Mouse (Mus musculus) right cerebral cortex, postnatal 36 days (tissue): Measurements from ENCODE around the gene Stap2.

Experiments
- DNase-seq, 2 experiments: peaks; one replicate each; pipeline ENCODE4 v3.0.0; 2022; ENCODE audit warnings: low spot score in 2 of 2, mixed read lengths in 1 of 2

Gene Stap2

DNA sequence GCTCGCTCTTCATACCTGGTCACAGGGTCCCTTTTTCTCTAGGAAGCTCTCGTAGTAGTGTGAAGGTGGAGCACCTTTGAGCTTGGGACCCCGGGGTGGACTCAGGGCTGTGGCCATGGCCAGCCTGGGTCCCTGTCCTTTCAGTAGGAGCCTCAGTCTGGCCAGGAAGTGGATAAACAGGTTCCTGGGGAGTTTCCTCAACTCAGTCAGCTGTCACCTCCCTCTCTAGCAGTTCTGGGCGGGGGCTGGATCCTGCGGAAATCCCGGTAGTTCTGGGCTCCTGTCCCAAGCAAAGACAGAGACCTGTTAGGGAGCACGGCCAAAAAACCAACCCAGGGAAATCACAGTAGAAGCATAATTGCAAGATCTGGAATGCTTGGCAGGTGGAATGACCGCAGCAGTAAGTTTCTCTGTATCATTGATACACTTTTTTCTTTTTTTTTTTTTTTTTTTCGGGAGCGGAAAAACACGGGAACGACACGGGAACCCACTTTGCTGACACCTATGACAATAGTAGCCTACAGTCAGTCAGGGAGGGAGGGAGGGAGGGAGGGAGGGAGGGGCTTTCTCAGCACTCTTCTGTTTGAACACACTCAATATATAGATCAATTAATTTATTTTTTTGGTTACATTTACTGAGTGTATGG lies at the start of gene Stap2, which contains the start of gene Mpnd:
TSS of gene Stap2 (minus strand) at position 170 of the 647 bp plus-strand sequence.
TSS of gene Mpnd (plus strand) at position 297 of the 647 bp plus-strand sequence.
- DNase-seq, result no peak

DNA sequence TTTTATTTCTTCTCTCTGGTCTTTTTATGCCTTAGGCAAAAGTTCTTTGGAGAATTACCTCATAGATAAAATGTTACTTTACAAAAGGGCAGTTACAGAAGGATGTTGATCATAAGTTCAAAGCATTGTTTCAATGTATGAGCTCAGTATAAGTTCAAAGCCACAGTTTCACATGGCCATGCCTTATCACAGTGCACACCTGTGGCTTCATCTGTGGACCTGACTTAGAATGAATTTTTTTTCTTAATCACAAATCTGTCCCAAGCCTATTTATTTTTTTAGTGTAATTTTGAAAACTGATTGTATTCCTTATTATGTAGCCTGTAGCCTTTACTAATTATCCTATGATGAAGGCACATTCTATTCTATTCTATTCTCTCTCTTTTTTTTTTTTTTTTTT lies 49.6 kb upstream of the Stap2 start:
- no peak for DNase-seq

DNA sequence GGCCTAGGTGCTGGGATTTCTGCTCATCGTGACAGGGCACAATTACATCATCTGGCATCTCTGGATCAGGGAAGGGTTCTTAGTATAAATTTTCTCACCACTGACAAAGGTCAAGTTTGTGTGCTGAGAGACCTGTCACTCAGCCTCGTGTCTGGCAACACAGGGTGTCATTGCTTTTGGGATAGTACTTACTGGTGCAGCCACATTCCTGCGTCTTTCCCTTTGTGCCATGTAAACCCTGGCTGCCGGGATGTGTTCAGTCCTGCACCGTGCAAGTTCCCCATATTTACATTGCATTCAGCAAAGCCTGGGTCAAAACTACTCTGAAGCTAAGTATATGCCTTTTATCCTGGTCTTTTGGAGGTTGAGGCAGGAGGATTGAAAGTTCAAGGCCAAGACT lies 46.0 kb upstream of the Stap2 start:
- DNase-seq, result no peak

DNA sequence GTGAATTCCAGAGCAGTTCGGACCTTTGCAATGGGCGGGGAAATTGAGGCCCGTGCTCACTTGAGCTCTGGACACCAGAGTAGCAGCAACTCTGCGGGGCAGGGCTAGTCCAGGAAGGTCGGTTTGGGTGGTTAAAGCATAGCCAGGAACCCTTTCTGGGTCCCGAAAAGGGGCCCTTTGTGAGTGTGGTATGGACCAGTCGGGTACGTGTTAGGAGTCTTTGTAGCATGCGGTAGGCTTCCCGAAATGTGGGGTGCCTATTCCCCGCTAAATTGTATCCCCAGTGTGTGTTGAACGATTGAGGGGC lies 35.4 kb upstream of the Stap2 start:
- no peak for DNase-seq

DNA sequence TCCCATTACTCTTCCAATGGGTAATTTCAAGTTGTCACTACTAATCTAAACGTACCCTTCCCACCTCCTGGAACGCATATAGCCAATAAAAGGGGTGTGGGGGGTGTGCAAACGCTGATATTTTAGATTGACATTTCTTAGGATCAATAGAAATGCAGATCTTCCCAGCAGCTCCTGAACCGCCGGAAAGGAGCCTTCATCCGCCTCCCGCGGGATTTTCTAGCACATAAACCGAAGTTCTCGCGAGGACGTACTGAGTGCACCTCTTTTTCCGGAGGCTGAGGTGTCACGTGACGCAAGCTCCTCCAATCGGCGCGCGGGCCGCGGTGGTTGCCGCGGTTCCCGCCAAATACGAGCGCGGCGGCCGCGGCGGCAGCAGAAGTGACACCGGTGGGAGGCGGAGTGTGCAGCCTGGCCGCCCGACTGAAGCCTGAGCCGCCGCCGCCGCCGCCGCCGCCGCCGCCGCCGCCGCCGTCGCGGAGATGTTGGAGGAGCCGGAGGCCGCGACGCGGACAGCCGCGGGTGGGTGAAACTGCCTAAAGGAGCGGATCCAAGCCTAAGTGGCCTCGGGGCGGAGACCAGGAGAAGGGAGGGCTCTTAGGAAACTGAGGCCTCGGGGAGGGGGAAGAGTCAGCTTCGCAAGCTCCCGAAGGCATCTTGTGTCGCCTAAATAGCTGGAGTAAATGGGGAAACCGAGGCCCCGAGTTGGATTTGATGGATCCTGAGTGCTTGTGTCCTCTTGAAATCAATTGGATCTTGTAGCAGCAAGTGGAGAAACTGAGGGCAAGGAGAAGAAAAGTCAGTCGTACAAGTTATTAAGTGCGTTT lies 34.9 kb upstream of the Stap2 start, which contains the start of gene Chaf1a:
TSS of gene Chaf1a (plus strand) at position 410 of the 827 bp plus-strand sequence.
- peak; percentile 96 to 97 for DNase-seq

DNA sequence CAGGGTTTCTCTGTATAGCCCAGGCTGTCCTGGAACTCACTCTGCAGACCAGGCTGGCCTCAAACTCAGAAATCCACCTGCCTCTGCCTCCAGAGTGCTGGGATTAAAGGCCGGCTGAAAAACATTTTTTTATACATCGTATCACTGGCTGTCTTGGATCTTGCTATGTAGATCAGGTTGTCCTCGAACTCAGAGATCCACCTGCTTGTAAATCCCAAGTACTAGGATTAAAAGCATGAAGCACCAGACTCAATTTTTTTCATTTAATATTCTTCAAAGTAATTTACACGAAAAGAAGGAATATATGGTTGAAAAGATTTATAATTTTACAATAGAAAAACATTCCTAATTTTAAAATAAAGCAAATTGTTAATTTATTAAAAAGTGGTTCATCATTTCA lies 34.0 kb upstream of the Stap2 start:
- DNase-seq, result no peak

DNA sequence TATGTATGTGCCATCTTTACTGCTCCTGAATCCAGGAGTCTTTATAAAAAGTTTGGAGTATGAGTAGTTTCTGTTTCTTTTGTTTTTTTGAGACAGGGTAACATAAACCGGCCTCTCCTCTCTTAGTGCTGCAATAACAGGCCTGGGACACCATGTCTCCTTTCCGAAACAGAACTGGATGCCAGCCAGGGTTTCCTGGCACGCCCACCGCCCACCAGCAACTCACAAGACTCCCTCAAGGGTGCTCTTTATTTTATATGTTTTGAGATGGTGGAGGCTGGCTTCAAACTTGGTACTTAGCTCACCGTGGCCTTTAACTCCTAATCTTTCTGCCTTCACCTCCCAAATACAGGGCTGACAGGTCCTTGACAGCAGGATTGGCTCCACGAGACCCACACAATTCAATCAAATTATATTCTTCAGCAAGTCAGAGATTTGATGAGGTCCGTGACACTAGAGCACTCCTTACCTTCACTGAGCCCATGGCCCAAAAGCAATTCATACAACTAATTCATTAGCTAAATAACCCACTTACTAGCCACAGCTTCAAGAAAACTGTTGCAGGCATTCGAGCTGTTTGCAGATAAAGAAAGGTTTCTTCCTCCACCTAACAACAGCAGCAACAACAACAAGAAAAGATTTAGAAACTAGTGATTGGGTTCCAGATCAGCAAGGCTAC lies 33.3 kb upstream of the Stap2 start:
- DNase-seq, result no peak

DNA sequence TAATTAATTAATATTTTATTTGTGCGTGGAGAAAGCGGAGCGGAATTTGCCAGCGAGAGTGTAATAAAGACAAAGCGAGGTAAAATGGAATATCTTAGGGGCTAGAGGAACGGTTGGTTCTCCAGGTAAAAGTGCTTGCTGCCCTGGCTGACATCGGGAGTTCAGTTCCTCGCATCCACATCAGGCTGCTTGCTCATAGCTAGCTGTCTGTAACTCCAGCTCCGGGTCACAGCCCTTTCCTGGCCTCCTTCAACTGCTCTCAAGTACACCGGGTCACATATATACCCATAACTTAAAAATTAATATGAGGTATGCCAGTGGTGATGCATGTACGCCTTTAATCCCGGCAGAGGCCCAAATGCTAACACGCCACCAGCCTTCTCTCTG lies 31.5 kb upstream of the Stap2 start:
- DNase-seq, result no peak

DNA sequence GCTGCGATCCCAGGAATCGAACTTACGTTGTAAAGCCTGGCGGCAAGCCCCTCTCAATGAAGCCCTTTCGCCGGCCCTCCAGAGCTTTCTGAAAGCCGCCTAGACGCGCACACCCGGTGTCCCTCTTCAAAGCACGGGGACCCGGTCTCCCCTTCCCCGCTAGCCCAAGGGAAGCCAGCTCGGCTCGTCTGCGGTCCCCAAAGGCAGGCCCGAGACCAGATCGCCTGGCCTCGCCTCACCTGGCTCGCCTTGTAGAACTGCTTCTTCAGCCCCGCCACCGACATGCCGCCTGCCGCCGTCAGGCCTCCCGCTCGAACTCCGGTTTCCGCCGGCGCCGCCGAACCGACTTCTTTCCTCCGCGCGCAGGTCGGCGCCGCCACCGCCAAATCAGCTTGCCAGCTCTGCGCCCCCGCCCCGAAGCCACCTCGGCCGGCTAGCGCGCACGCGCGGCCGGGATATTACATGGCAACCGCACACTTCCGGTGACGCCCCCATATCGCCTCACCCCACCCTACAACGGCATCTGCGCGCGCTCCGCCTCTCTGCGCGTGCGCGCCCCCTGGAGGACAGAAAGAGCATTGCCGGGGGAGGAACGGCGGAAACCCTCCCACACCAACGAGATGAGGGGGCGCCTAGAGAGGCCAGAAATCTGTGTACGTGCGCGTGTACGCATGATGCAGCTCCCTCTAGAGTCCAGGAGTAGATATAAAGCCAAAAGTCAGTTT lies 31.0 kb upstream of the Stap2 start, which contains the start of gene Sh3gl1:
TSS of gene Sh3gl1 (minus strand) at position 460 of the 725 bp plus-strand sequence.
- peak; percentile 98 for DNase-seq

DNA sequence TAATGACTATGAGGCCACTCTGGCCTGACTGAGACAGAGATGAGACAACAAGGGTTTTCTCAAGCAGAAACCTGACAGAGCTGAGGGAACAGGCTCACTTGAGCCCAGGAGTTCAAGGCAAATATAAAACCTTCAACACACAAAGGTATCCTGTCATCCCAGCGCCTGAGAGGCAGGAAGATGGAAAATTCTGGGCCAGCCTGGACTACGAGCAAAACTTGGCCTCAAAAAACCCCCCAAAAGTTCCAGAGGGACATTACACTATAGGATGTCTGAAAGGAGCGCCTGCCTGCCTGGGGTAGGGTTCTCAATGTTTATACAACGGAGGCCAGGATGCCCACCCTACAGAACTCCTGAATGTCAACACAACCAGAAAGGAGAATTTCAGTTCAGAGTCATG lies 29.8 kb upstream of the Stap2 start:
- DNase-seq, result no peak

DNA sequence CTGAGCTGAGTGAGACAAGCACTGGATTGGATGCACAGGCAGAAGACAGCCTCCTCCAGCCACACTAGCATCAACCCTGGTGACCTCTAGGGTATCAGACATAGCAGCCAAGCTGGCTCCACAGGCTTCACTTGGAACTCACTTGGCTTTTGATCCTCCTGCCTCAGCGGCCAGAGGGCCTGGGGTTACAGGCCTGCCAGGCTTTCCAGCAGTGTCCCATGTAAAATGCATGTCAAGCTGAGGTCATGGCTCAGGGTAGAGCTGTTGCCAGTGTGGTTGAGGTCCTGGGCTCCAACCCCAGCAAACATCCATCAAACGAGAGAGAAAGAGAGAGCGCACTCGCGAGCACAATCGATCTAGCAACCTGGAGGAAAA lies 29.3 kb upstream of the Stap2 start:
- DNase-seq, result no peak

DNA sequence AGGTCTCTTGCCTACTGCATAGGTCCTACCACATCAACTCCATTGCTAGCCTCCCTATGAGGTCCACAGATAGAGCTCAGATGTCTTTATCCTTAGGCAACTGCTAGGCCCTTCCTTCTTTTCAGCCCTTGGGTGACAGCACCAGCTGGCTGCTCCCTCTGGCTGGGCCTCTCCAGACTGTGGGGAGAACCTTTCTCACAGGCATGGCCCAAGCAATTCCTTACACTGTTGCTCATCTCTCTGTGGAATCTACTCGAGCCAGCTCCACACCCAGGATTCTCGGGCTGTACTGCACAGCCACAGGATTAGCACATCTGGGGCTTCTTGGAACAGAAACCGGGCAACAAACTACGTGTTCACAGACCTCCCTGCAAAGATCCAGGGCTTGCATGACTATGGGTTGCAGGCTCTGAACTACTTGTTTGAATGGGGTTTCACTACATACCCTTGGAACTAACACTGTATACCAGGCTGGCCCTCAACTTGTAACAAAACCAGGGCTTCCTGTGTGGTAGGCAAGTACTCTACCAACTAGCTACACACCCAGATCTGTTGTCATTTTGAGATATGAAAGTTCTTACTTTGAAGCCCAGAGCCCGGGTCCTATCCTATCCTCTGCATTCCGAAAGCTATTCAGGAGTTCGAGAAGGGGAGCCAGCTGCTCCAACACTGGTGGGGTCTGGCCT lies 28.8 kb upstream of the Stap2 start:
- no peak for DNase-seq

DNA sequence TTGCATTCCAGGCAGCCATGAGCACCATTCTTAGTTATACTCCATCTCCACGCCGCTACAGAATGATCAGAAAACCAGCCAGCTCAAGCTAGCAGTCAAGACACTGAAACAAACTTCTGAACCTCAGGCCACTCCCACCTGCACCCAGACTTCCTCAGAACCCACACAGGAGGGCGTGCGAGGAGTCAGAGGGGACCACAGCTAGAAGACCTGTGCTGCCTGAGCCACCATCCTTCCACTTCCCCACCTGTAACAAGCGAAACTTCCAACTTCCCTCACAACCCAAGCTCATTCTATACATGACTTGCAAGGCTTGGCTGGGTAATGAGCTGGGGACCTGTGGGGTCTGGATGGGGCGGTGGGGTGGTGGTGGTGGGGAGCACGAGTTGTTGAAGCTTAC lies 27.4 kb upstream of the Stap2 start:
- no peak for DNase-seq

DNA sequence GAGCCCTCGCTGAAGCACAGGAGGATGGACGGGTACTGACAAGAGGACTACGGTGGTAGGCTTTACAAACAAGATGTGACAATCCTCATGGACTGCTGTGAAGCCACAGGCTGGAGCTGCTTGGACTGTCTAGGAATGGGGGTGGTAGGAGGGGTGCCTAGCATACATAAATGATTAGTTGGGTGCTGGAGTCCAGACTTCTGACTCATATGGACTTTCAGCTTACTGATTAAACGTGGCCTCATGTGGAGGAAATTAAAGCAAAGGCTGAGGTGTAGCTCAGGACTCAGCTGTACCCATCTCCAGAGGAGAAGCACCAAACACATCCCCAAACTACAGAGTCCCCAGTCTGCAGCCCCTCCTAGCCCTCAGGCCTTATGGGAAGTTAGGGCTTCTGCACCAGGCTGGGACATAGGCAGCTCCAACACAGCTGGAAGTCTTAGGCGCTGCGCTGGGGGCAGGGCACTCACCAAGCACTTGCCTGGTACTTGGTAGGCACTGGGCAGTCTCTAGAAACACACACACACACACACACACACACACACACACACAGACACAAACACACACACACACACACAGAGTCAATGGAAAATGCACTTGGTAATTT lies 26.8 kb upstream of the Stap2 start:
- no peak for DNase-seq

DNA sequence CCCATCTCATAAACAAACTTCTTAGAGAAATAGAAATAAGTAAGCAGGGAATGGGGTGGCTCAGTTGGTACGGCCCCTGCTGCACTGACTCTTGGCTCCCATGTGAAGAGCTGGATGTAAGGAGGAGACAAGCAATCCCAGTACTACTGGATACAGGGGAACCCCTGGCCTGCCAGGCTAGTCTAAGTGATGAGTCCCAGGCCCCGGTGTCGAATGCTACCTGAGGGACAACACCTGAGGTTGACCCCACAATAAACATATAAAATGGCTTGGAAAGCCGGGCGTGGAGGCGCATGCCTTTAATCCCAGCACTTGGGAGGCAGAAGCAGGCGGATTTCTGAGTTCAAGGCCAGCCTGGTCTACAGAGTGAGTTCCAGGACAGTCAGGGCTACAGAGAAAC lies 26.0 kb upstream of the Stap2 start:
- no peak for DNase-seq

DNA sequence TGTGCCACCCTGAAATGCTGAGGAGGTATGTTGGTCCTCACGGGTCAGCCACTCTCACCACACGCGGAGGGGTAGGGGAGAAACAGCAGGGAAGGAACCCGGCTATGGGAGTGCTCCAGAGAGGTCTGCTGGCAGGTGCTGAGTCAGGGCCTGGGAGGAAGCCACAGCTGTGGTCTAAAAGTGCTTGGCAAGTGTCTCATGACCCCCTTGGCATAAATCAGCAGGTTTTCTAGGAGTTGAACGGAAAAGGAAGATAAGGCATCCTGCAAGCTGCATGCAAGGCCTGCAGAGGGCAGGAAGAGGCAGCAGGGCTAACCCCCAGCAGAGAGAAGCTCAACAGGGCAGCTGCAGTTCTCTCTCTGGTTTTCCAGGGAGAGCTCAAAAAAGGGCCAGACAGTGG lies 25.5 kb upstream of the Stap2 start:
- DNase-seq, result no peak

DNA sequence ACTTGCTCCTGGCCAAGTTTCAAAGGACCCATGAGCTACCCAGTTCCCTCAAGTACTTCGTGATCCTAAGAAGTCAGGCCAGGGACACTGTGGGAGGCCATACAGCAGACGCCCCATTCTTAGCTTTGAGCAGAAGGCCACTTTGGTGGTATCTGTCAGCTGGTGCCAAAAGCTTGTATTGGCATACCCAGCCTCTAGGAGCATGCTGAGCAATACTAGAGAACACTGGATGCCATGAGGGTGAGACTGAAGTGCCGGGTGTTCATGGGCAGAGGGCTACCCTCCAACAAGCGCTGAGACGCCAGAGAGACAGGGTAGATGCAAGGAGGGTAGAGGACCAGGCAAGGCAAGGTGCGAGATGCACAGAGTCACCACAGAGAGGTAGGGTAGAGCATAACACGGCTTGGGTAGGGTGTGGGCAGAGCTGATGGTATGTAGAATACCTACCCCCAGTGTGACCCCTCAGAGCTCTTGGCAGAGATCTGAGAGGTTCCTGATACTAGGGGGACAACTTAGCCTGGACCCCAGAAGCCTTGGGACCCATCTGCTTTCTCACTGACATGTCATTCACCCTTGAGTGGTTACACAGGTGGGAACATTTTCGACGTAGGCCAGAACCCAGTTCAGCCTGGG lies 25.0 kb upstream of the Stap2 start:
- no peak for DNase-seq

DNA sequence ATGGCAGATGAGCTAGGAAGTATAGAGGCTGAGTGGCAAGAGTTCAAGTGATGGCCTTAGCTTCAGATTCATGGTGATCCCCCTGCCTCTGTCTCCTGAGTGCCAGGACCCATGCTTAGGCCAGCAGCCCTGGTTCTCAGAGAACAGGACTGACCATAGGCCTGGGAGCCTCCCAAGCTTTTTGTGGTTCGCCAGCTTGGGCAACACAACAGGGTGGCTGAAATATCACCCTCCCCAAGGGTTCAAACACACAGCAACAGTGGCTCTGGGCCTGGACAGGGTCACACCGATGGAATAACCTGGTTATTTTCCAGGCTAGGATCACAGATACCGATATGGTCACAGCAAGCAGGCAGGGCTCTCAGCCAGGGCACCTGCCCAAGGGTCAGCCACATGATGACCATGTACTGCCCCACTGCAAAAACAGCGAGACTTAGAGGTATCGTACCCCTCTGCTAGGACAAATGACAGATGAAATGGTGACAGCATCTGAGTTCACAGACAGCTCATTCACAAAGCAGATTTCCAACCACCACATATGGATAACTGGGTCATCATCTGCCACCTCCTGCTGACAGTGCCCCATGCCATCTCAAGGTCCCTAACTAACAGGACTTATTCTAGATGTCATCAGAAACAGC lies 22.5 kb upstream of the Stap2 start:
- no peak for DNase-seq

DNA sequence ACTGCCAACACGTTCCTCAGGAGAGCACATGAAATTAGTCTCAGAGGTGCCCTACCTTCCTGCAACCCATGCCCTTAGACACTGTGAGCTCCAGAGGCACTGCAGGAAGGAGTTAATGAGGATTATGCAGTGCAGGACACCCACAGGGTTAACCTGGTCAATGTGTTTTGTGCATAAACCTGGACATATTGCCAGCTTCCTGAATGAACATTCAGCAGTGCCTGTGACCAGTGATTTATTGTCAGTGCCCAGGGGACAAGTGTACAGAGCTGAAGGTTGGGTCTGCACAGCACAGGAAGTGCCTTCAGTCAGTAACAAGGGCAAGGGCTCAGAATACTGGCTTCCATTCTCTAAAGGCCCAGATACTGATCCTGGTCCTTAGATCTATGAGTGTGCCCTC lies 21.5 kb upstream of the Stap2 start:
- no peak for DNase-seq

DNA sequence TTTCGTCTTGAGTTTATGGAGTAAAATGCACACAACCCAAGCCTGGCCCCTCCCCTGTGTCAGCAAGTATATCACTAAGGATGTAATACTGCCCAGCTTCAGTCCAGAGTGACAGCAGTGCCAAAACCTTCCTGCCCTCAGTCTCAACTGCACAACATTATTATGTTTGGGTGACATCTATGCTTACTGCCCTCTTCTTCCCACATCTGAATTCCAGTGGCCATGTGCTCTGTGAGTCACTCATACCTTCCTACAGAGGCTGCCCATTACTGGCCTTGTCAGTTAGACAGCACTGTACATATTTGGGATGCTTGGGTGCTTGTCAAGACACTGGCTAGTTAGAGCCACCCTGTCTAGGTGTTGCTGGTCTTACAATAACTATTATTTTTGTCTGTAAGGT lies 20.9 kb upstream of the Stap2 start:
- DNase-seq, result no peak
